8 mouse cellular contexts compared by ENCODE assay signal in the genomic region with DNA sequence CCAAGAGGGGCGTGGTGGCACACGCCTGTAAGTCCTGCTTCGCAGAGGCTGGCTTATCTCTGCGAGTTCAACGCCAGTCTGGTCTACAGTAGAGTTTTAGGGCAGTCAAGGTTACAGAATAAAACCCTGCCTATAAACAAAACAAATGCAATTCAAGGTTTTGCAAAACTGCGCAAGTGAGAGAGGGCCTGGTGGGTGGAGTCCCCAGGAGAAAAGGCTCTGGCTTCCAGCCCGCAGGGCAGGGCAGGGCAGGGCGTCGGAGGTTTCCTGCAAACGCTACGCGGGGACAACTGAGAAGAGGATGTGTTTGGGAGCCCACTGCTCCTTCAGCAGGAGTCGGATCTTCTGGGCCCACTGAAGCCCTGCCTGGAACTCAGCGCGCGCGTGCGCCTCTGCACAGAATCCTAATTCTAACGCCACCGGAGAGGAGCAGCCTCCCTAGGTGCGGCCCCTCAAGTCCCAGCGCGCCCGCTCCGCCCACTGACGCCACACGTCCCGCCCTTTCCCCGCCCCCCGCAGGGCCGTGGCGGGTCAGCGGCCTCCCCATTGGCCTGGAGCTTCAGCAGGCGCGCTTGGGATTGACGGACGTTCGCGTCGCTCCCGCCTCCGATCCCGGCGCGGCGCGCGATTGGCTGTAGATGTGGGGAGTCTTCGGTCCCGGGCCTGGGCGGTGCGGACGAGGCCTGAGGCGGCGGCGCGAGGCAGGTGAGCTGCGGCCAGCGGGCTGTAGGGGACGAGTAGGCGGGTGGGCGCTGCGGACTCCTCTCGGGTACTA. TPM values are rescaled to one million over a fixed set of nuclear protein-coding genes. Genes with fewer than 3 reads are reported as not detected.
DNase-seq lines count a peak whose midpoint lies in the region; ATAC-seq and TF ChIP-seq lines count a peak whose summit lies in the region.

A gene (plus strand): TSS at position 643 of the 775 bp plus-strand sequence.

- dilution Hi-C loops in CH12.LX (cut with MboI; ENCODE audit: extremely low pct_ligation_motif_present, extremely low pct_unique_long_range_greater_than_20kb, low sequenced_read_pairs): no loop called here

- H3K4me2 ChIP-seq in CH12.LX (ENCODE audit: insufficient read depth, low read depth, poor library complexity, severe bottlenecking): peak within 1 kb of the TSS; percentile 81
- peak within 1 kb of the TSS; percentile 91 for H3K4me2 ChIP-seq in forebrain, embryonic 11.5 days (ENCODE audit: low read depth, low read length, severe bottlenecking)
- peak within 1 kb of the TSS; percentile 82 for H3K4me2 ChIP-seq in heart, embryonic 16.5 days (ENCODE audit: low read depth, low read length)
- H3K4me2 ChIP-seq in liver, embryonic 15.5 days: peak within 1 kb of the TSS; percentile 98
- peak within 1 kb of the TSS; percentile 83 for H3K4me2 ChIP-seq in neural tube, embryonic 12.5 days (replicated peaks)

- under 1% methylated on average over 63 of the region's 64 CpGs for WGBS in forebrain, embryonic 11.5 days
- 1% methylated on average over 64 of the region's 64 CpGs for WGBS in heart, embryonic 16.5 days
- WGBS in liver, embryonic 15.5 days (ENCODE audit: insufficient replicate concordance): 1% methylated on average over 64 of the region's 64 CpGs
- 1% methylated on average over 64 of the region's 64 CpGs for WGBS in neural tube, embryonic 12.5 days

- peak within 1 kb of the TSS; percentile 84 for H3K9ac ChIP-seq in CH12.LX (ENCODE audit: insufficient read depth, low read depth)
- peak within 1 kb of the TSS; percentile 86 for H3K9ac ChIP-seq in forebrain, embryonic 11.5 days (ENCODE audit: low read length)
- peak within 1 kb of the TSS; percentile 86 for H3K9ac ChIP-seq in heart, embryonic 16.5 days (ENCODE audit: low read length)
- H3K9ac ChIP-seq in liver, embryonic 15.5 days: peak within 1 kb of the TSS; percentile 97
- peak within 1 kb of the TSS; percentile 93 for H3K9ac ChIP-seq in neural tube, embryonic 12.5 days

- H3K27ac ChIP-seq in CH12.LX (ENCODE audit: insufficient read depth, low read depth): peak within 1 kb of the TSS; percentile 30
- peak within 1 kb of the TSS; percentile 59; the same call in 1 of the 2 replicates for H3K27ac ChIP-seq in forebrain, embryonic 11.5 days (ENCODE audit: low read depth, low read length)
- peak within 1 kb of the TSS; percentile 88 for H3K27ac ChIP-seq in heart, embryonic 16.5 days (ENCODE audit: low read length)
- H3K27ac ChIP-seq in liver, embryonic 15.5 days (replicated peaks): peak within 1 kb of the TSS; percentile 98
- H3K27ac ChIP-seq in neural tube, embryonic 12.5 days: peak within 1 kb of the TSS; percentile 42; the same call in 1 of the 2 replicates

- TF ChIP-seq RAD21 in CH12.LX (IDR thresholded peaks at IDR 0.05; ENCODE audit: low read depth, low read length): no peak

- peak; percentile 99 for ATAC-seq in forebrain, embryonic 11.5 days (replicated peaks; ENCODE audit: low FRiP score)
- ATAC-seq in heart, embryonic 16.5 days (replicated peaks; ENCODE audit: extremely low read depth, insufficient read depth, low FRiP score): peak; percentile 97
- ATAC-seq in liver, embryonic 15.5 days (ENCODE audit: insufficient read depth): peak; percentile 92
- peak; percentile 99 for ATAC-seq in neural tube, embryonic 12.5 days (ENCODE audit: low FRiP score, low read depth)

- H3K27me3 ChIP-seq in CH12.LX (replicated peaks): no peaks in the 10 kb centered on the region
- no peaks in the 10 kb centered on the region for H3K27me3 ChIP-seq in forebrain, embryonic 11.5 days (ENCODE audit: control insufficient read depth, insufficient read depth, low read length)
- no peaks in the 10 kb centered on the region for H3K27me3 ChIP-seq in heart, embryonic 16.5 days (ENCODE audit: control insufficient read depth, insufficient read depth, low read length)
- H3K27me3 ChIP-seq in liver, embryonic 15.5 days: no peaks in the 10 kb centered on the region
- no peaks in the 10 kb centered on the region for H3K27me3 ChIP-seq in neural tube, embryonic 12.5 days (replicated peaks)

- H3K9me3 ChIP-seq in CH12.LX (replicated peaks; ENCODE audit: low read length): no peaks in the 10 kb centered on the region
- no peaks in the 10 kb centered on the region for H3K9me3 ChIP-seq in forebrain, embryonic 11.5 days (ENCODE audit: control insufficient read depth, low read length)
- no peaks in the 10 kb centered on the region for H3K9me3 ChIP-seq in heart, embryonic 16.5 days (replicated peaks; ENCODE audit: control insufficient read depth, low read length)
- no peaks in the 10 kb centered on the region for H3K9me3 ChIP-seq in liver, embryonic 15.5 days (replicated peaks)
- no peaks in the 10 kb centered on the region for H3K9me3 ChIP-seq in neural tube, embryonic 12.5 days

- TF ChIP-seq POLR2A in CH12.LX (IDR thresholded peaks at IDR 0.05; ENCODE audit: low read depth, low read length): peak; percentile 77

- peak within 1 kb of the TSS; percentile 57 to 96 (median 88) for H3K4me3 ChIP-seq in CH12.LX (replicated peaks in 1 of 3; ENCODE audit: low read depth in 2 of 3, low read length in 2 of 3, poor library complexity in 1 of 3)
- H3K4me3 ChIP-seq in forebrain, embryonic 11.5 days (ENCODE audit: low read depth, low read length): peak within 1 kb of the TSS; percentile 92
- peak within 1 kb of the TSS; percentile 81 for H3K4me3 ChIP-seq in heart, embryonic 16.5 days (ENCODE audit: low read length)
- H3K4me3 ChIP-seq in liver, embryonic 15.5 days (replicated peaks): peak within 1 kb of the TSS; percentile 99
- peak within 1 kb of the TSS; percentile 93 for H3K4me3 ChIP-seq in neural tube, embryonic 12.5 days

- no peak for TF ChIP-seq EP300 in CH12.LX (IDR thresholded peaks at IDR 0.05; ENCODE audit: low read length)

- peak; percentile 95 for DNase-seq in CH12.LX (ENCODE audit: extremely low read depth)
- peak; percentile 97 for DNase-seq in c-Kit-positive CD71-positive TER-119-negative erythroid progenitor cells, embryonic 14.5 days (ENCODE audit: low read depth)
- DNase-seq in forebrain, embryonic 11.5 days (ENCODE audit: low spot score): peak; percentile 100
- DNase-seq in kidney, postnatal 36 days: peak; percentile 98 to 99
- peak; percentile 96 for DNase-seq in telencephalon, adult 2 months (ENCODE audit: low read depth, low spot score)

- H3K36me3 ChIP-seq in CH12.LX (replicated peaks in 1 of 2; ENCODE audit: control insufficient read depth in 1 of 2, insufficient read depth in 1 of 2, low read length in 1 of 2): peaks cover 0 to 8% of the 10 kb centered on the region in 2 experiments
- no peaks in the 10 kb centered on the region for H3K36me3 ChIP-seq in forebrain, embryonic 11.5 days (ENCODE audit: control insufficient read depth, insufficient read depth, low read length)
- no peaks in the 10 kb centered on the region for H3K36me3 ChIP-seq in heart, embryonic 16.5 days (ENCODE audit: control insufficient read depth, insufficient read depth)
- H3K36me3 ChIP-seq in liver, embryonic 15.5 days (replicated peaks): peaks cover 4% of the 10 kb centered on the region; the same call in 1 of the 2 replicates
- 0 out of 2 replicates have a peak, but pooled peaks cover 3% of the 10 kb centered on the region for H3K36me3 ChIP-seq in neural tube, embryonic 12.5 days

- in situ Hi-C loops in CH12.LX (cut with MboI; ENCODE audit: low pct_ligation_motif_present, low pct_unique_long_range_greater_than_20kb, low sequenced_read_pairs): loop anchor here (5.0 kb wide), 1 partner anchor 47 kb away; no protein-coding TSS in a partner anchor

- peaks cover 14 to 34% of the 10 kb centered on the region in 2 experiments for H3K4me1 ChIP-seq in CH12.LX (ENCODE audit: control insufficient read depth in 1 of 2, insufficient read depth in 2 of 2)
- H3K4me1 ChIP-seq in forebrain, embryonic 11.5 days (replicated peaks; ENCODE audit: control insufficient read depth, insufficient read depth, low read length): peaks cover 2% of the 10 kb centered on the region; the same call in 1 of the 2 replicates
- H3K4me1 ChIP-seq in heart, embryonic 16.5 days (ENCODE audit: control insufficient read depth, insufficient read depth, low read length): peaks cover 20% of the 10 kb centered on the region
- peaks cover 89% of the 10 kb centered on the region for H3K4me1 ChIP-seq in liver, embryonic 15.5 days (replicated peaks)
- H3K4me1 ChIP-seq in neural tube, embryonic 12.5 days: peaks cover 21% of the 10 kb centered on the region

- H3K79me2 ChIP-seq in CH12.LX (replicated peaks; ENCODE audit: control insufficient read depth, extremely low read depth, insufficient read depth, poor library complexity, severe bottlenecking): peaks cover 8% of the 10 kb centered on the region; the same call in 1 of the 2 replicates

- no peak for TF ChIP-seq CTCF in CH12.LX (conservative IDR thresholded peaks at IDR 0.05 in 1 of 2, IDR thresholded peaks at IDR 0.05 in 1 of 2; ENCODE audit: low read depth in 2 of 2, low read length in 2 of 2)

TF ChIP-seq in CH12.LX, 34 proteins besides CTCF, POLR2A, EP300 and RAD21 (continues in another document):
- TF ChIP-seq MAZ (IDR thresholded peaks at IDR 0.05; ENCODE audit: low read depth, low read length): 0 out of 2 replicates have a peak, but pooled peaks have one; percentile 35
- no peak for TF ChIP-seq GABPA (IDR thresholded peaks at IDR 0.05; ENCODE audit: insufficient replicate concordance, low read depth, low read length)
- no peak for TF ChIP-seq JUN (IDR thresholded peaks at IDR 0.05; ENCODE audit: insufficient read depth, low read depth, low read length)
- peak; percentile 59; the same call in 1 of the 2 replicates for TF ChIP-seq HCFC1 (IDR thresholded peaks at IDR 0.05; ENCODE audit: low read depth, low read length)
- peak; percentile 11 for TF ChIP-seq MXI1 (IDR thresholded peaks at IDR 0.05; ENCODE audit: low read depth, low read length)
- no peak for TF ChIP-seq TCF12 (IDR thresholded peaks at IDR 0.05; ENCODE audit: low read depth, low read length)
- no peak for TF ChIP-seq MYC (IDR thresholded peaks at IDR 0.05; ENCODE audit: low read depth, low read length)
- peak; percentile 50; the same call in 1 of the 2 replicates for TF ChIP-seq ZMIZ1 (IDR thresholded peaks at IDR 0.05; ENCODE audit: low read depth, low read length)
- TF ChIP-seq E2F4 (IDR thresholded peaks at IDR 0.05; ENCODE audit: insufficient replicate concordance, low read depth, low read length): no peak
- TF ChIP-seq ETS1 (conservative IDR thresholded peaks at IDR 0.05; ENCODE audit: low read depth, low read length): no peak
- no peak for TF ChIP-seq MAFK (IDR thresholded peaks at IDR 0.05; ENCODE audit: insufficient replicate concordance, low read length)
- TF ChIP-seq ELF1 (IDR thresholded peaks at IDR 0.05; ENCODE audit: low read depth, low read length): peak; percentile 56

RNA-seq across cellular contexts. Expression of the gene that starts here (rescaled TPM):
- 16.7 and 18.5 TPM in 2 replicates for total RNA-seq in CH12.LX (2012; rRNA removed)
- 12.2 and 12.9 TPM in 2 replicates for total RNA-seq in CH12.LX (2014; rRNA removed)
- polyA plus RNA-seq in CH12.LX (2012; ENCODE audit: insufficient read length, low read depth): 8.7 and 10.1 TPM in 2 replicates
- polyA plus RNA-seq in forebrain, embryonic 11.5 days (2014; fragmentation: Nextera tagmentation; extraction: Ambion mirVana): 50.7 and 56.2 TPM in 2 replicates
- polyA plus RNA-seq in heart, embryonic 16.5 days (2015; fragmentation: Nextera tagmentation; extraction: Ambion mirVana): 35.7 and 41.5 TPM in 2 replicates
- polyA plus RNA-seq in liver, embryonic 15.5 days (2015; fragmentation: Nextera tagmentation; extraction: Ambion mirVana): 20.0 and 21.9 TPM in 2 replicates
- polyA plus RNA-seq in neural tube, embryonic 12.5 days (2016; fragmentation: Nextera tagmentation; extraction: Ambion mirVana): 47.5 and 50.1 TPM in 2 replicates

Comparison
In these comparisons a context has a peak if more than half of its experiments do, and no peak if none do; other contexts are left out.
1. Peak in every context shown above with its lines: DNase-seq, ATAC-seq, H3K4me3 ChIP-seq and H3K27ac ChIP-seq.
2. H3K27ac ChIP-seq: peak in every context shown above with its lines; median percentile 98 in liver, embryonic 15.5 days; 88 in heart, embryonic 16.5 days; 59 in forebrain, embryonic 11.5 days; 42 in neural tube, embryonic 12.5 days; 30 in CH12.LX.